Mouse (Mus musculus) heart, postnatal 10 days (tissue): ENCODE results near the gene Pou3f3. TPM values are rescaled to one million over a fixed set of nuclear protein-coding genes. Genes with fewer than 3 reads are reported as not detected.

Experiments used
- DNase-seq, 2 experiments: peaks; one replicate each; pipeline ENCODE4 v3.0.0; 2021
- intact Hi-C: fragments of 180-260 bp; cut with DNase I; formaldehyde crosslinking; loops from one replicate; pipeline ENCODE4 v1.15.1; 2025
- total RNA-seq, 2 experiments: library from RNA; stranded (reverse); gene quantifications; 2 replicates each; pipeline ENCODE4 v1.2.3; 2021

Pou3f3 gene
- total RNA-seq, 2 experiments from 2014 or later, result not detected

- intact Hi-C loops, result no loop called here
- DNase-seq, result no peak
Measured at GRCm38 (mm10) chr1:42707611-42708130, 12.1 kb downstream of the Pou3f3 start.

DNA sequence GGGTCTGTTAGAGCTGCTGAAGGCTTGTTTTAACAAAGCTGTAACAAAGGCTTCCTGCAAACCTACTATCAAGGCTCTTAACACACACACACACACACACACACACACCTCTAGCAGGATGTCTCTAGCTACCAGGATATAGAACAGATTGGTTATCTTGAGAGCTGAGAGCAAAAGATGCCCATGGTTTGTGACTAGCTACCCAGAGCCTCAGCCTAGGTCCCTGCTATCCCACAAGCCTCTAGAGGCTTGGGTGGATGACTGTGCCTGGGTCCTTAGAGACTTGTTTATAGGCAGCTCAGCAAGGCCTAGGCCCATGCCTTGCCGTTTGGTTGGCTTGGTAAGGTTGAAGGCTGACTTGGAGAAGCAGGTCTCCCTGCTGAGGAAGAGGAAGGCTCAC lies 13.5 kb downstream of the Pou3f3 start:
- intact Hi-C loops, result no loop called here
- no peak for DNase-seq

DNA sequence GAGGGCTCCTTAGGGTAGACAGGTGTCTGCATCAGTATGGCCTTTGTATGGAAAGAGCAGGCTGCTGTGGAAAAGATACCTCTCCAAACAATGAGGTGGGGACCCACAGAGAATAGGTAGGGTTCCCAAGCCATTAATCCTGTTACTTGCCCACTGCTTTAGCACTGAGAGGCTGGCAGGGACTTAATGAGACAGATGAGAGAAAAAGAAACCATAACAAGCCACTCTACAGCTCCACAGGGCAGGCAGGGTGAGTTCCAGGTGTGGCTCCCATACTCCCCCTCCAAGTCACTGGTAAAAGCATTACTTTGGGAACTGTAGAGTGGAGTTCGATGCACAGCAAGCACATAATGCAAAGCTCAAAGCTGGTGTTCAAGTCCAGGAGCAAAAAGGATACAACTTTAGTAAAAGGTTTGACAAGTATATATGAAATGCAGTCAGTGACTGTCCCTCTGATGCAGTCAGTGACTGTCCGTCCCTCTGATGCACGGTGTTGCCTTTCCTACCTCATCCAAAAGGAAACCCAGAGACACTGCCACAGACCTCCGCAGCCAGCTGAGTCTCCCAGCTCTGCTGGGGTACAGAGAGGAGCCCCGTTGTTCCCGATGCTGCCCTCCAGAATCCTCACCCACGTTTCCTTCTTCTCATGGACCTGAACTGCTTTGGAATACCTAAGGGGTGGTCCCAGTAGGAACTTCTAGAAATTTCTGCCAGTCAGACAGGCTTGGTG lies 14.0 kb downstream of the Pou3f3 start:
- no peak for DNase-seq
- intact Hi-C loops, result loop anchor here (5.0 to 10.0 kb wide), 3 partner anchors 897 to 1557 kb away; no protein-coding TSS in a partner anchor

DNA sequence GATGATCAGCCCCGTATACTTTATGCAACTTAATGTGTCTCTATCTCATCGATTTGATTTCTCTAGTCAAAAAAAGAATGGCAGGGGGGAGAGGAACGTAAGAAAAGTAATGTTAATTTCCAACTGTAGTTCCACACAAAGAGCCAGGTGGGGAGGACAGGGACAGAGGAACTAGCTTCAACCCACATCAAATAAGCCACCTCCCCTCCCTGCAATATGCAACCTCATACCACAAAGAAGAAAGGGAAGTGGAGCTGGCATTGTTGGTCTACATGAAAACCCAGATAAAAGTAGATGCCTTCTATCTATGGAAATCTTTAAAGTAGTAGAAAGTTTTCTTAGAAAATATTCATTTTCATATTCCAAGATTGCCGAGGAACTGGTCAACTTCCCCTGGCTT lies 14.7 kb downstream of the Pou3f3 start:
- no peak for DNase-seq
- intact Hi-C loops, result loop anchor here (5.0 to 10.0 kb wide), 3 partner anchors 898 to 1558 kb away; no protein-coding TSS in a partner anchor

GRCm38 (mm10) chr1:42710995-42711394 lies 15.4 kb downstream of the Pou3f3 start:
- intact Hi-C loops, result loop anchor here (5.0 to 10.0 kb wide), 3 partner anchors 899 to 1559 kb away; no protein-coding TSS in a partner anchor
- no peak for DNase-seq

DNA sequence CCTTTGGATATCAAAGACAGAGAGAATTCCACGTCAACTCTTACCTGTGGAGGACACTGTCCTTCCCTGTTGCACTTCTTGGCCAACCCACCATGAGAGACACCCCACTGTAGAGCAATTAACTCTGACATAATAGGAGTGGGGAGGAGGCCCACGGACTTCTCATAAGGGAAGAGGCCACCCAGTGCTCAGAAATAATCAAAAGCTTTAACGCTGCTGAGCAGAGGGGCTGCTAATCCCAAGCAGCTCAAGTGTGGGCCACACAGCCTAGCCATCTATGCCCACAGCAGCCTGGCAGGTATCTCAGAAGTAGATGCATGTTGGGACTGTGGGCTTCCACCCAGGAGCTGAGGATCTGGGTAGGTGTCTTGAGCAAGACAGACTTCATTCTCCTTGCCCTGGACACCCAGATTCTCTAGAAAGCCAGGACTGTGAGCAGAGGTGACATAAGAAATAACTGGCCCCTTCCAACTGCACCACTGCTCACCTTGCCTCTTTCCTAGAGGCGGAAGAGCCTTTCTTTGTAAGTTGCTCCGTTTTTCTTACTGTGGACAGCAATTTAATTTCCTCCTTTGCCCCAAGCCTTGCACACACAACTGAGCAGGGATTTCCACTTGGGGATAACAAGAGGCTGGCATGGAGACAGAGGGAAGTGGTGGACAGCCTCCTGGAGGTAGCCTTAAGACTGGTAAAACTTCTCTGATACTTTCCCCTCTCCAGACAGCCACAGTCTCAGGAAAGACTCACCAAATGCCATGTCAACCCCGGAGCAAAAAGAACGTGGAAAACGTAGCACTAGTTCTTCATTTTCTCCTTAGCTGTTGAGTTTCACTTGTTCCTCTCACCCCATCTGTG lies 16.1 kb downstream of the Pou3f3 start:
- no peak for DNase-seq
- intact Hi-C loops, result loop anchor here (5.0 to 10.0 kb wide), 3 partner anchors 899 to 1559 kb away; no protein-coding TSS in a partner anchor

DNA sequence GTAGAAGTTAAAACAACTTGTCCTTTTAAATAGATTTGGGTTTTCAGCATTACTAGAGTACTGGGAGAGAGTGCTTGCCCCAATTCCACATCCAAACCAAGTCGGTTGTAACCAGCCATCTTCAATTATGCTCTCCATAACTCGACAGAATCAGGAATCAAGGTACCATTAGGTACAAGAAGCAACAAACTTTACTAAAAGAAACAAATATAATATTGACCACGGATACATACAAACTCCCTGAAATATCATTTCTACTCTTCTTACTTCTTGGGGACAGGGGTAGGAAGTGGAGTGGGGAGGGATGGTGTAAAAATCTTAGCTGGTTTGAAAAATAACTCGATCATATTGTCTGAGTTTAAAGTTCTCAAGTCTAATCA lies 16.7 kb downstream of the Pou3f3 start:
- intact Hi-C loops, result loop anchor here (5.0 to 10.0 kb wide), 3 partner anchors 900 to 1560 kb away; no protein-coding TSS in a partner anchor
- DNase-seq, result no peak

DNA sequence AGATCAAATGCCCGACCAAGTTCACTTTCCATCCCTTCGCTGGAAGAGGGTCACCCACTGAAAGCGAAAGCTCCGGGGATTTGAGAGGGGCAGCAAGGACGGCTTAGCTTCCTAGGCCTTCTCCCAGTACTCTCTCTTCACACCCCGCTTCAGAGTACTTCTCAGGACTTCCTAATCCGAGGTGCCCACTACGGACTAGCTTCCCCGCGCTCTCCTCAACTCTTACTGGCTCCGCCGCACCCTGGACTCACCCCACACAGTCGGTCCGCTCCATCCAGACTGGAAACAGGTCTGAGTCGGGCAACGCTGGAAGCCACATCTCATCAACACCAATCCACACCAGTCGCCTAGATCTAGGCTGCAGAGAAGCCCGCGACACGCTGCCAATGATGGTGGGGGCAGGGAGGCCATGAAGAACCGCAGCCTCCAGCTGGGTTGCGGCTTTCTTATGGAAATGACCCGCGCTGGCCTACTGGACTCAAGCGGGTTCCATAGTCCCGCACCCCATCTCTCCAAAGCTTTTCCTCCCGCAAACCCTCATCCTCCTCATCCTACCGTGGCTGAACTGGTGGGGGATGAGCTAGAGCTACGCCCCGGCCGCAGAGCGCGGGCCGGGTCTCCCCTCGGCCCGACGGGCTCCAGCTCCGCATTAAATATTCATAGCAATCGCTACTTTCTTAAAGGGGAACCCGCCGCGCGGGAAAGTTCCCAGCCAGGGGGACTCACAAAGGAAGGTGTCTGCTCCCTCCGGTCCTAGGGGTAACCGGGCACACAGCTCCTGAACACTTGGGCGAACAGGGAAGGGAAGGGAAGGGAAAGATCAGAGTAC lies 17.8 kb downstream of the Pou3f3 start:
- DNase-seq, result no peak
- intact Hi-C loops, result loop anchor here (5.0 to 10.0 kb wide), 3 partner anchors 901 to 1561 kb away; no protein-coding TSS in a partner anchor

GRCm38 (mm10) chr1:42714016-42714931 lies 18.7 kb downstream of the Pou3f3 start:
- DNase-seq, result peak in 1 of 2 experiments; percentile 70
- intact Hi-C loops, result loop anchor here (1.0 to 10.0 kb wide), 4 partner anchors 817 to 1562 kb away; no protein-coding TSS in a partner anchor

DNA sequence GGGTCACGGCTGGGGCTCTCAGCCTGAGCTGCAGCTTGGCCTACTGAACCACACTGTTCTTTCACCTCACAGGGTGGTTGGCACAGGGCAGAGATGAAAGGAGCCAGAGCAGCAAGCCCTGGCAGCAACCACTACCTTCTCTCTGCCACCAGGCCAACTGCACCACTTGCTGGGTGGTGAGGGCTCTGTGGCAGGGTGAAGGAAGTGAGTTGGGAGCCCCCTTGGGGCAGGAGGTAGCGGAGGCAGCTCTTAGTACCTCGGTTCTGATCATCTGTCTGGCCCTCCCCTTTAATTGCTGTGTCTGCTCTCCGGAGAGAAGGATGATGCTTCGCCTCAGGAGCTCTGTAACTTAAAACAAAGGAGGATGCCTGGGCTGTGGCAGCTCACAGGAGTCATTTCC lies 23.0 kb downstream of the Pou3f3 start:
- no peak for DNase-seq
- intact Hi-C loops, result loop anchor here (10.0 kb wide), 1 partner anchor 1454 kb away; no protein-coding TSS in a partner anchor

DNA sequence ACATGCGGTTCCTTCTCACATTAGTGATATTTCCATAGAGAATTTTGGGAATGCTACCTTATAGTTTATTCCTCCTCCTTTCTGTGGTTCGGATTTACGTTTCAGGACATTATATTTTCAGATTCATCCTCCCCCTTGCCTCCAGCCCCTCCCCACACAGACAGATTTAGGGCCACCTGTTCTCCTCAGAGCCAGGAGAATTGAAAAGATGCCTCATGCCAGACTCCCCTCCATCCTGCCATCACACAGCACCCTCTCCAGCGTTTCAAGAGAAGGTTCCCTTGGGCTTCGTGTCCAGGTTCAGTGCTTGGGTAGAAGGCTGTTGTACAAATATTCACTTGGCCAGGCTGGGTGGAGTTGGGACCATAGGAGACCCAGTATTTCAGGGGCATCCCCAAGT lies 25.8 kb downstream of the Pou3f3 start:
- DNase-seq, result no peak

DNA sequence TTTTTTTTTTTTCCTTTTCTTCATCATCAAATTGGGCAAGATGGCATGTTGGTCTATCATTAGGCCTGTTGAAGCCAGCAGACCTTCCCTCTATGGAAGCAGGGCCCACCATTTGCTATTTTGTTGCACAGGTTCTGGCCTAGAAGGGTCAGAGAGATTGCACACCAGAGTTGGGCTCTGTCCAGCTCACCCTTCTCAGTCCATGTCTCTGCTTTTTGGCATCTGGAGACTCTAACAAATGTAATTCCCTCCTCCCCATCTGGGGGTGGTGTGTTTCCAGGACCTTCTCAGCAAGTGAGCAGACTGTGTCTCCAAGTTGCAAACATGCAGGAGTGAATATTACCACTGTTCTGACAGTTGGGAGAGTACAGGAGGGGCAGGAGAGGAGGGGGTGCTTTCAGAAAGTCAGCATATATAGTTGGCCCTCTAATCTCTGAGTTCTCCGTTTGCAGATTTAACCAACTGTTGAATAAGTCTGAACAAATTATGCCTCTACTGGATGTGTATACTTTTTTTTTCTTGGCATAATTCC lies 28.3 kb downstream of the Pou3f3 start:
- intact Hi-C loops, result no loop called here
- no peak for DNase-seq

More for the DNA sequence above, 25.8 kb downstream of the Pou3f3 start:
- intact Hi-C loops, result no loop called here

DNA sequence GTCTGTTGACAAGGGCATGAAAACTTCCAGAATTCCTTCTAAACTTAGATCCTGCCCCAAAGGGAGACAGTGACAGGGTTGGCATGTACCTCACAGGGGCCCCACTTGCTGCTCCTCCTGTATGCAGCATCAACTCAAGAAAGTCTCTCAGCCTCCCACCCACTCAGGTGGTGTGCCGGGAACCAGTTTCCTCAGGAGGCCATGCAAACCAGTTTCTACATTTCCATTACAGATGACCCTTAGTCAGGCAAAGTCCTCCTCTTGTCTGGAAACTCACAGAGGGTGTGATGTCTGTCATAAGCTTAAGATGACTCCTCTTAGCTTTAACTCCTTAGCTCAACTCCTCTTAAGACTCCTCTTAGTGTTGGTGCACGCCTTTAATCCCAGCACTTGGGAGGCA lies 29.3 kb downstream of the Pou3f3 start:
- no peak for DNase-seq
- intact Hi-C loops, result no loop called here

DNA sequence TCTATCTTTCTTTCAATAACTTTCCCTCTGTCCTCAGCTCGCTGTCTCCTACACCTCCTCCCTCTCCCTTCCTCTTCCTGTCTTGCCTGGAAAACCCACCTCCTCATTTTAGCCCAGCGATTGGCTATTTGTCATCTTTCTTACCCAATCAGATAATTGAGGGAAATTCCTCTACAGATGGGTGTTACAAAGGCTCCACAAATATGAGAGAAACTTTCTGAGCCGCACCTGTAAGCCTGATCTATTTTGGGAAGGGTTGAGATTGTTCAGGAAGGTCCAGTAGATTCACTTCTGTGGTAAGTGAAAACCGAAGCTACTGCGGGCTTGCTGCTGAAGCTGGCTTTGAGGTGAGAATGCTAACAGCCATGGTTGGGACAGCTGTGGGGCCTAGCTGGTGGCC lies 31.6 kb downstream of the Pou3f3 start:
- DNase-seq, result no peak
- intact Hi-C loops, result no loop called here

DNA sequence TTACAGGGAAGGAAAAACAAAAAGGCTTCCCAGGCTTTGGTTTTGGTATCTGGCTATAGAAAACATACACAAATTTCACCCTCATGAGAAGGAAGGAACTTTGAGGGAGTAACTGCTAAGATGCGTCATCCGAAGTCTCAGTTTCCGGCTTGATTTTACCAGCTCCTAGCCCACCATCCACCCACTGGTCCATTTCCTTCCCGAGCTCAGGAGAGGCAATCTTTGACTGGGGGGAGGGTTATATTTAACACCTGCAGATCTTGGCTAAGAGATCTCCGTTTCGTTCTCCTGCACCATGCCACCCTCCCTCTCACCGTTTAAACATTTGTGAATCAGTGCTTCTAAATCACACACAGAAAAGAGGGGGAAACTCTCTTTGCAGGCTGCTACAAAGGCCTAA lies 32.1 kb downstream of the Pou3f3 start:
- intact Hi-C loops, result no loop called here
- DNase-seq, result no peak

GRCm38 (mm10) chr1:42741383-42742241 lies 46.0 kb downstream of the Pou3f3 start:
- intact Hi-C loops, result no loop called here
- no peak for DNase-seq

DNA sequence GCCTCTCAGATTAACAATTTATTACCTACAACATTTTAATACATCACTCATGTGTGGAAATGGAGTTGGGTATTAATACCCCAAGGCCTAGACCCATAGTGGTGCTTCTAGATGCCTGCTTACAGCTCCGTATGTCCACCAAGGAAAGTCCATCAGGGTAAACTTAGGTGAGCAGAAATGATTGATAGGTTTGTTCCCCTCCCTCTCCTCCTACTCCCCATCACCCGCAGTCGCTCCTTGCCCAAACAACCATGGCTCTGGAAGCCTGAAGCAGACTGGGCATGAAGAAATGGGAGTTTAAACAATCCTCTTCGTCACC lies 46.6 kb downstream of the Pou3f3 start:
- intact Hi-C loops, result no loop called here

GRCm38 (mm10) chr1:42745047-42745446 lies 49.5 kb downstream of the Pou3f3 start:
- DNase-seq, result no peak
- intact Hi-C loops, result no loop called here

More for the DNA sequence above, 46.6 kb downstream of the Pou3f3 start:
- DNase-seq, result no peak
